Mouse (Mus musculus): ENCODE data around the gene Hoxb3.

Gene Hoxb3

GRCm38 (mm10) chr11:96351831-96352230 is 28.7 kb downstream of the Hoxb3 start:
- DNase-seq (ENCODE audit: low spot score in 2 of 2) = no peak

GRCm38 (mm10) chr11:96352691-96353521 is 29.8 kb downstream of the Hoxb3 start:
- no peak for DNase-seq (ENCODE audit: low spot score in 2 of 2)

GRCm38 (mm10) chr11:96353522-96353841 is 30.4 kb downstream of the Hoxb3 start:
- no peak for DNase-seq (ENCODE audit: low spot score in 2 of 2)

GRCm38 (mm10) chr11:96353939-96354338 is 30.8 kb downstream of the Hoxb3 start:
- DNase-seq (ENCODE audit: low spot score in 2 of 2) = no peak

GRCm38 (mm10) chr11:96354376-96354775 is 31.2 kb downstream of the Hoxb3 start:
- DNase-seq (ENCODE audit: low spot score in 2 of 2) = no peak

GRCm38 (mm10) chr11:96354801-96355311 is 31.7 kb downstream of the Hoxb3 start:
- DNase-seq (ENCODE audit: low spot score in 2 of 2) = no peak

GRCm38 (mm10) chr11:96363807-96364206 is 40.7 kb downstream of the Hoxb3 start:
- DNase-seq (ENCODE audit: low spot score in 2 of 2) = no peak

GRCm38 (mm10) chr11:96365441-96366091 is 42.4 kb downstream of the Hoxb3 start, which contains the start of gene Hoxb1:
Gene Hoxb1, plus strand, starts transcription at chr11:96365752.
- no peak for DNase-seq (ENCODE audit: low spot score in 2 of 2)

- DNase-seq (ENCODE audit: low spot score in 2 of 2) = no peak
These were observed 43.2 kb downstream of the Hoxb3 start for GRCm38 (mm10) chr11:96366092-96367041.

- no peak for DNase-seq (ENCODE audit: low spot score in 2 of 2)
These were observed 44.0 kb downstream of the Hoxb3 start for GRCm38 (mm10) chr11:96367141-96367540.

GRCm38 (mm10) chr11:96368686-96369085 is 45.6 kb downstream of the Hoxb3 start:
- DNase-seq (ENCODE audit: low spot score in 2 of 2) = no peak

GRCm38 (mm10) chr11:96369140-96369539 is 46.0 kb downstream of the Hoxb3 start:
- DNase-seq (ENCODE audit: low spot score in 2 of 2) = no peak

GRCm38 (mm10) chr11:96371726-96372125 is 48.6 kb downstream of the Hoxb3 start:
- no peak for DNase-seq (ENCODE audit: low spot score in 2 of 2)

GRCm38 (mm10) chr11:96372519-96372918 is 49.4 kb downstream of the Hoxb3 start:
- no peak for DNase-seq (ENCODE audit: low spot score in 2 of 2)

- no peak for DNase-seq (ENCODE audit: low spot score in 2 of 2)
These were observed 51.7 kb downstream of the Hoxb3 start for GRCm38 (mm10) chr11:96374810-96375209.

GRCm38 (mm10) chr11:96383381-96383780 is 60.3 kb downstream of the Hoxb3 start:
- no peak for DNase-seq (ENCODE audit: low spot score in 2 of 2)

- no peak for DNase-seq (ENCODE audit: low spot score in 2 of 2)
These were observed 64.5 kb downstream of the Hoxb3 start for GRCm38 (mm10) chr11:96387635-96388034.

- no peak for DNase-seq (ENCODE audit: low spot score in 2 of 2)
These were observed 73.9 kb downstream of the Hoxb3 start for GRCm38 (mm10) chr11:96396772-96397626.

All from spleen, postnatal 10 days (tissue).